Mouse (Mus musculus) stomach, embryonic 16.5 days (tissue): Measurements from ENCODE around the gene Fam117a. TPM values are rescaled to one million over a fixed set of nuclear protein-coding genes. Genes with fewer than 3 reads are reported as not detected.

Experiments
- ATAC-seq: fragments of 200-750 bp; cut with Nextera tagmentation; 2 replicates; pipeline ENCODE4 v1.8.0; 2017; ENCODE audit warnings: moderate number of reproducible peaks, moderate TSS enrichment; ENCODE audit not compliant: insufficient read depth, low FRiP score
- H3K27ac ChIP-seq: fragments of 300-500 bp; sonication (generic); 2 replicates; pipeline ENCODE4 v1.5.1; 2014; ENCODE audit warnings: low read length
- H3K27me3 ChIP-seq: fragments of 300-500 bp; sonication (generic); 2 replicates; pipeline ENCODE4 v1.6.1; 2014; ENCODE audit warnings: low read length, control low read depth, mixed read lengths; ENCODE audit not compliant: control insufficient read depth, insufficient read depth
- H3K36me3 ChIP-seq: fragments of 300-500 bp; sonication (generic); 2 replicates; pipeline ENCODE4 v1.6.1; 2014; ENCODE audit warnings: low read length; ENCODE audit not compliant: control insufficient read depth, insufficient read depth
- H3K4me1 ChIP-seq: fragments of 300-500 bp; sonication (generic); 2 replicates; pipeline ENCODE4 v1.6.1; 2014; ENCODE audit warnings: low read length, control low read depth, mixed read lengths; ENCODE audit not compliant: control insufficient read depth, insufficient read depth
- H3K4me2 ChIP-seq: fragments of 300-500 bp; sonication (generic); 2 replicates; pipeline ENCODE4 v1.6.1; 2014; ENCODE audit warnings: low read depth, low read length, mixed read lengths
- H3K4me3 ChIP-seq: fragments of 300-500 bp; sonication (generic); replicated peaks from 2 replicates; pipeline ENCODE4 v1.5.1; 2014; ENCODE audit warnings: mild to moderate bottlenecking, low read length
- H3K9ac ChIP-seq: fragments of 300-500 bp; sonication (generic); 2 replicates; pipeline ENCODE4 v1.6.1; 2014; ENCODE audit warnings: low read length
- H3K9me3 ChIP-seq: fragments of 300-500 bp; sonication (generic); replicated peaks from 2 replicates; pipeline ENCODE4 v1.6.1; 2016; ENCODE audit warnings: low read length, control low read depth; ENCODE audit not compliant: control insufficient read depth
- WGBS: fragments of 180-500 bp; shearing (Covaris S2); extraction: QIAGEN DNeasy Blood & Tissue Kit; methylation state at CpG from one replicate; pipeline ENCODE4 v1.1.7; 2014; 5-methylcytosine and 5-hydroxymethylcytosine counted together
- polyA plus RNA-seq: library from polyadenylated mRNA; unstranded; fragments of >200 nt; fragmentation: Nextera tagmentation; extraction: Ambion mirVana; gene quantifications from 2 replicates; pipeline ENCODE4 v1.2.1, GENCODE M21; 2015

The Fam117a gene
- polyA plus RNA-seq, 1 experiment from 2014 or later, result 13.9 TPM

DNA sequence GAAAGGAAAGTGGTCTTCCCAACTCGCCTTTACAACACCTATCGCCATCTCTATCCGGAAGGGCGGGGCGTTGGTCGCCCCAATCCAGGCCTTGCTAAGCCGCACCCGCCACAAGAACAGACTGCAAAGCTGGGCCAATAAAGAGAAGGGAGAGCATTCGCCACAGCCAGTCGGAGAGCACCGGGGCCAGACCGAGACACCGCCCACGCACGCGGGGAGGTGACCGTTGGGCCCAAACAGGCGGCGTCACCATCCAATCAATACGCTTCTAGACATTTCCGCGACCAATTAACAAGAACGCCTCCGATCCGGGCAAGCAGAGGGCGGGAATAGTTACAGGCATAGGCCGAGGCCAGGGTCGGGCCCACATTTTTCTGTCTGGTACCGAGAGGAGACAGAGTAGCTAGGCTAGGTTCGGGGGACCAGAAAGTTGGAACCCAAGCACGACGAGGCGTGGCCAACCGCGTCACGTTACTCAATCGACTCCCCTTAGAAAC is 27.3 kb upstream of the Fam117a start:
- Histone ChIP-seq H3K4me2 (peak overlapping the region; percentile 94), H3K4me3 (peak overlapping the region; percentile 99), H3K36me3 (peaks cover 3% of the 10 kb centered on the region; the same call in 1 of the 2 replicates), H3K9me3 (no peaks in the 10 kb centered on the region), H3K9ac (peak overlapping the region; percentile 99), H3K4me1 (peaks cover 19% of the 10 kb centered on the region), H3K27me3 (no peaks in the 10 kb centered on the region), H3K27ac (peak overlapping the region; percentile 100)
- under 1% methylated on average over 37 of the region's 37 CpGs for WGBS
- peak; percentile 93 for ATAC-seq

- H3K4me1 ChIP-seq, result peaks cover 19% of the 10 kb centered on the region
- ATAC-seq, result peak; percentile 94
Measured at GRCm38 (mm10) chr11:95310007-95310647, 26.7 kb upstream of the Fam117a start, which contains the start of gene Kat7. TSS of gene Kat7 (minus strand) at chr11:95310246.

DNA sequence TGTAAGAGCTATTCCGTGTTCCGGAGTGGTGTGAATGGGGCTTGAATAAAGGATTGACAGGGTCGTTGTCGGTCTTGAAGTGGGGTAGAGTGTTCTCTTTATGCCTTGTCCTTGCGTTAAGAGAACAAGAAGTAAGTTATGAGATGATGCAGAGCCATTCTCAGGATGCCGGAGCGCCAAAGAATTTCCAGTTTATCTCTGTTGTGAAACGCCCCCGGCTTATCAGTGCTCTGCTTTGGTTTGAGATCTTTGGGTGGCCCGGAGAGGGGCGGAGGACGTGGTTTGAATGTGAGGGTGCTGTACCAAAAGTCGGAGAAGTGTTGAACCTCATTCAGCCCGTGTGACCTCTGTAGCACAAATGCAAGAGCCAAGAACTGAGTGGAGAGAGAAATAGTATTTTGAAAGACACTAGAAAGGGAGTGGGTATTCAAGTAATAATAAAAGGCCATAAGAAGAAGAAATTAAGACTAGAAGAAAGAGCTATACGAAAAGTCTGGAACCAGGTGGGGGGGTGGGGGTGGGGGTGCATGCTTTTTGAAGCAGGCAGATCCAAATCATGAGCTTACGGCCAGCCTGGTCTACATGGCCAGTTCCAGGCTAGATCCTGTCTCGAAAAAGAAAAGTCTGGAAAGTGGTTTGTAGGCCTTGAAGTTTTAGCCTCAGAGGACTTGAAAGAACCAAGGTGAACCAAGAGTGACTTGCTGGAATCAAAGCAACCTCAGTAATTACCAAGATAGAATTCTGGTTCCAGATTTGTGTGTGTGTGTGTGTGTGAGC is 26.0 kb upstream of the Fam117a start:
- Histone ChIP-seq H3K36me3 (no peaks in the 10 kb centered on the region; the same call in 1 of the 2 replicates), H3K9me3 (no peaks in the 10 kb centered on the region), H3K9ac (peak overlapping the region; percentile 79), H3K27me3 (no peaks in the 10 kb centered on the region), H3K4me1 (peaks cover 19% of the 10 kb centered on the region), H3K4me2 (peak overlapping the region; percentile 67), H3K4me3 (peak overlapping the region; percentile 99), H3K27ac (peak overlapping the region; percentile 91)
- WGBS, result 4% methylated on average over 17 of the region's 17 CpGs
- ATAC-seq, result no peak

More at GRCm38 (mm10) chr11:95310007-95310647, 26.7 kb upstream of the Fam117a start, which contains the start of gene Kat7:
- no peaks in the 10 kb centered on the region; the same call in 1 of the 2 replicates for H3K36me3 ChIP-seq
- peak within 1 kb of the TSS; percentile 100 for H3K27ac ChIP-seq
- peak within 1 kb of the TSS; percentile 94 for H3K4me2 ChIP-seq
- H3K27me3 ChIP-seq, result no peaks in the 10 kb centered on the region
- under 1% methylated on average over 42 of the region's 42 CpGs for WGBS
- H3K9ac ChIP-seq, result peak within 1 kb of the TSS; percentile 99
- peak within 1 kb of the TSS; percentile 99 for H3K4me3 ChIP-seq
- no peaks in the 10 kb centered on the region for H3K9me3 ChIP-seq

DNA sequence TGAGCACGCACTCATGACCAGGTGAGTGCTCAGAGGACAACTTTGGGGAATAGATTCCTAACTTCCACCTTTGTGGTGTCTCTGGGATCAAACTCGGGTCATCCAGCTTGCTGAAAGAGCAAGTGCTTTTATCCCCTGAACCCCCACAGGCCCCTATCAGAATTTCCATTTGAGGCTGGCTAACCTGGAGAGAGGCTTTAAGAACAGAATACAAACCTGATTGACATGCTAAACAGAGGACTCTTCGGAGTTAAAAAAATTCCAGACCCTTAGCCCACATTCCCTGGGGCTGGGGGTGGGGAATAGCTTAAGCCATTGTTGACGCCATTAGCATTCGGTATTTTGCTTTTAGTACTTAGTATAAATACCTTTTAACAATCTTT is 25.4 kb upstream of the Fam117a start:
- Histone ChIP-seq H3K9ac (peak overlapping the region; percentile 79), H3K27ac (no peak overlapping the region)

DNA sequence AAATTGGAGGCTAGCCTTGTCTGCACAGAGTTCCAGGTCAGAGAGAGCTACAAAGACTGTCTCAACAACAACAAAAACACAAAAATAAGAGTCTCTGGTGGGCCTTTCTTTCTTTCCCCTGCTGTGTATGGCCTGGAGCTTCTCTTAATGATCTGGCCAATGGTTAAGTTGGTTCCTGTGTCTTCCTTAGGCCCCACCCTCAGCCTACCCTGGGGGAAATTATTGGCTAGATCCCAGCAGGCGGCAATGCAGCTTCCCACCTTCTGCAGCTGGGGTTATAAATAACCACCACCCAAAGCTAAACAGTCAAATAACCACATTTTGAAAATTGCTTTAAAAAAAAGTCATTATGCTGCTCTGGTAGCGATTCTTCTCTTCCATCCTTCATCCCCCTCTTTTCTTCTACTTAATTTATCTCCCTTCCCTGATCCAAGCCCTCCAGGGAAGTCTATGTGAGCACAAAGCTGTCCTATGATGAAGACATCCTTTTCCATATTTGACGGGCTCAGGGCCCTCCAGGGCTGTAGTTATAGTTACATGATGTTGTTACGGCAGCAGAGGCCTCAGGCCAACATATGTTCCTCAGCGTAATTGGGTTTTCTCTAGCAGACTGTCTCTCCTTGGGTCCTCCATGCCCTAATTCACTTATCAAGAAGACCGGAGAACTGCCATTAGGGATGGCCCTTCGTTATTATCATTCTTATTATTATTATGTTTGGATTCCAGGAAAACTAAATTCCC is 21.4 kb upstream of the Fam117a start:
- ATAC-seq, result no peak
- H3K9me3 ChIP-seq, result no peaks in the 10 kb centered on the region
- no peak overlapping the region for H3K4me3 ChIP-seq
- no peaks in the 10 kb centered on the region for H3K36me3 ChIP-seq
- 73% methylated on average over 7 of the region's 7 CpGs for WGBS
- no peak overlapping the region for H3K27ac ChIP-seq
- no peak overlapping the region for H3K4me2 ChIP-seq
- no peak overlapping the region for H3K9ac ChIP-seq
- no peaks in the 10 kb centered on the region for H3K27me3 ChIP-seq
- peaks cover 7% of the 10 kb centered on the region for H3K4me1 ChIP-seq

More for the DNA sequence above, 25.4 kb upstream of the Fam117a start:
- no peaks in the 10 kb centered on the region for H3K36me3 ChIP-seq
- H3K27me3 ChIP-seq, result no peaks in the 10 kb centered on the region
- peaks cover 19% of the 10 kb centered on the region for H3K4me1 ChIP-seq
- H3K9me3 ChIP-seq, result no peaks in the 10 kb centered on the region
- no peak for ATAC-seq
- WGBS, result 34% methylated on average over 5 of the region's 5 CpGs
- H3K4me2 ChIP-seq, result peak overlapping the region; percentile 67
- H3K4me3 ChIP-seq, result peak overlapping the region; percentile 99; the same call in 1 of the 2 replicates

- WGBS, result 44% methylated on average over 9 of the region's 9 CpGs
- no peak for ATAC-seq
- Histone ChIP-seq H3K27ac (no peak overlapping the region), H3K9me3 (no peaks in the 10 kb centered on the region), H3K9ac (no peak overlapping the region), H3K36me3 (no peaks in the 10 kb centered on the region), H3K27me3 (no peaks in the 10 kb centered on the region), H3K4me1 (no peaks in the 10 kb centered on the region), H3K4me2 (no peak overlapping the region), H3K4me3 (no peak overlapping the region)
Measured at GRCm38 (mm10) chr11:95318116-95318515, 18.7 kb upstream of the Fam117a start.

DNA sequence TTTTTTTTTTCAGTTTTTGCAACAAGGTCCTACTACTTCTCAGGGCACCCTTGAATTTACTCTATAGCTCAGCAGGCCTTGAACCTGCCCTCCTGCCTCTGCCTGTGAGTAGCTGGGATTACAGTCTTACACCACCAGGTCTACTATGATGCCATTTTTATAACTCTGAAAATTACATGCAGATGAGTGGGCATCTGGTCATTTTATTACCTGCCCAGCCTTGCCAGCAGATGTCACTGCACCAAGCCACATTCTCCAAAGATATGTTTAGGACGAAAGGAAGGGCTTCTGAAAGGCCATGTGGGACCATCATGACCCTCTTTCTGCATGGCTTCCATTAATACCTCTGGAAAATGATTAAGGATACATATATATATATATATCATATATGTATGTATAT is 17.3 kb upstream of the Fam117a start:
- 68% methylated on average over 1 of the region's 1 CpGs for WGBS
- ATAC-seq, result no peak
- Histone ChIP-seq H3K4me3 (no peak overlapping the region), H3K36me3 (no peaks in the 10 kb centered on the region), H3K9ac (no peak overlapping the region), H3K4me1 (no peaks in the 10 kb centered on the region), H3K4me2 (no peak overlapping the region), H3K9me3 (no peaks in the 10 kb centered on the region), H3K27me3 (no peaks in the 10 kb centered on the region), H3K27ac (no peak overlapping the region)

DNA sequence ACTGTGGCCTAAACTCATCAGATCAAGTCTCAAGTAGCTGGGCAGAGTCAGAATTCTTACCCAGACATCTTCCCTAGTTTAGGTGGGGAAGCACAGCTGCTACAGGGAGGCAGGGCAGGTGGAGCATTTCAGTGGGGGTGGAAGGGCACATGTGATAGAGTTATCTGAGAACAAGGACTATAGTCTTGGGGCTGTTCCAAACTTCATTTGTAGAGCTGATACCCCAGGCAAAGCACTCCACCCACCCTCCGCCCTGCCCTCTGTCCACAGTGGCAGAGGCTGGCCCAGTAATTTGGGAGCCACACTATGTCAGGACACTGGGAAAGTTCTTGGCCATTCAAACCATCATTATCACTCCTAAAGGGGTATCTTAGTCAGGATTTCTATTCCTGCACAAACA is 16.8 kb upstream of the Fam117a start:
- Histone ChIP-seq H3K27me3 (no peaks in the 10 kb centered on the region), H3K9ac (no peak overlapping the region), H3K4me1 (no peaks in the 10 kb centered on the region), H3K4me3 (no peak overlapping the region), H3K9me3 (no peaks in the 10 kb centered on the region), H3K36me3 (no peaks in the 10 kb centered on the region), H3K27ac (no peak overlapping the region), H3K4me2 (no peak overlapping the region)
- WGBS, result 95% methylated on average over 1 of the region's 1 CpGs
- ATAC-seq, result no peak
